Mouse (Mus musculus) liver, embryonic 14.5 days (tissue): ENCODE results near the gene Sh3pxd2b.

Experiments
- CTCF ChIP-seq: IDR thresholded peaks from 2 replicates; pipeline ENCODE4 v1.5.1; 2016; ENCODE audit warnings: antibody characterized with exemption, low read depth, control low read depth
- EP300 ChIP-seq: IDR thresholded peaks from 2 replicates; pipeline ENCODE4 v1.6.1; 2016; ENCODE audit warnings: antibody characterized with exemption, low read depth

DNA sequence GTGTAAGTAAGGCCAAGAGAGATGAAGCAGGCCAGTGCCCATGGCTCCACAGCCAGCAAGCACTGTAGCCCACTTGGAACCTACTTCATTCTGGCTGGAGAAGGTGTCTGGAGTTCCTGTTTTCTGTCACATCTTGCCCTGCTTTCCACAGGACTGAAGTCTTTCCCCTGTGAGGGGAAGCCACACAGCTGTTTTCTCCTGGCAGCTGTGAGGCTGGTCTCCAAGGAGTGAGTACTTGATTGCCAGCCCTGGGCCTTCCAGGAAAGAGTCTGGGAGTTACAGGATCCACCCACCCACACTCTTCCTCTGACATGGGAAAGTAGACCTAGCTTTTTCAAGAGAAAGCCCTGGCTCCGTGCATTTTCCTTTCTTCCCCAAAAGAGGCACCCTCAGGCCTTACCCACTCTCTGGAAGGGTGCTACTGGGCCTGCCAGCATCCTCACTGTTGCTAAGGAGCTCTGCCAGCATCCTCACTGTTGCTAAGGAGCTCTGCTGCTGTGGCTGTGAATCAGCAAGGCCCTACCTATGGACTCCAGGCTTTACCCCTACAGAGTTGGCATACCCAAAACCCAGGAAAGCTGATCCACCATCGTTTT lies 44.7 kb upstream of the Sh3pxd2b start:
- no peak for TF ChIP-seq CTCF
- no peak for TF ChIP-seq EP300
